Mouse (Mus musculus) c-Kit-positive CD71-positive TER-119-positive erythroid progenitor cells, embryonic 14.5 days (primary cell): ENCODE measurements at regions not wholly inside any gene's neighbourhood (a gene's known extent, or its start where the extent isn't known, plus 50 kb on each side); places are given as distances from the start of the nearest gene placed in this dataset.

ENCODE experiments used
- DNase-seq: peaks from one replicate; pipeline ENCODE4 v3.0.0-alpha.2; 2013; ENCODE audit warnings: low spot score

DNA sequence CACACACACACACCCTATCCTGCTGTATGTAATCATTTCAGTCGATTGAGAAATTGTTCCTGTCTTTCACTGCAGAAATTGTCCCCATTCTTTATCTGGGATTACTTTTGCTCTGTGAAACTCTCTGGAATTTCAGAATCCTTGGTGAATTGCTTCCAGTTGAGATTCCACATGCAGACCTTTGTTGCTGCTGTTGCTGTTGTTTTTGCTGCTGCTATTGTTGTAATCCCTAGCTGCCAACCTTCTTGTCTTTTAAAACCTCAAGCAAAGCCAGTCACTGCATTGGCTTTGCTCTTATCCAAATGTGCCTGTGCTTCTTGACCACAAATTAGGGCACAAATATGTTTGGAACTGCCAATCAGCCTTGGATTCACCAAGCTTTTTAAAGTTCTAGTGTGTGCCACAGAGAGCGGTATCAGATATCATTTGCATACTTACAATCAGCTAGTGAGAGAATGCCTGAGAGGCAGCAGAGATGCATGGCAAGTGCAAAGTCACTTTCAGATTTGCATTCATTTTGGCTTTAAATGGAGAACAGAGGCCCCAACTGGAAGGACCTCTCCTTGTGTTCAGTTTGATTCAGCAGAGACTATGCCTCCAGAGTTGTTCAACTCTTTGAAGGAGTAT, 1187.0 kb upstream of the Map3k7 start:
- DNase-seq: no peak

GRCm38 (mm10) chr4:30781649-30782048, 1182.2 kb upstream of the Map3k7 start:
- no peak for DNase-seq

- DNase-seq: no peak
Measured at GRCm38 (mm10) chr4:30789976-30790657, 1173.8 kb upstream of the Map3k7 start.

- no peak for DNase-seq
Measured at GRCm38 (mm10) chr4:30809798-30810197, 1154.1 kb upstream of the Map3k7 start.

DNA sequence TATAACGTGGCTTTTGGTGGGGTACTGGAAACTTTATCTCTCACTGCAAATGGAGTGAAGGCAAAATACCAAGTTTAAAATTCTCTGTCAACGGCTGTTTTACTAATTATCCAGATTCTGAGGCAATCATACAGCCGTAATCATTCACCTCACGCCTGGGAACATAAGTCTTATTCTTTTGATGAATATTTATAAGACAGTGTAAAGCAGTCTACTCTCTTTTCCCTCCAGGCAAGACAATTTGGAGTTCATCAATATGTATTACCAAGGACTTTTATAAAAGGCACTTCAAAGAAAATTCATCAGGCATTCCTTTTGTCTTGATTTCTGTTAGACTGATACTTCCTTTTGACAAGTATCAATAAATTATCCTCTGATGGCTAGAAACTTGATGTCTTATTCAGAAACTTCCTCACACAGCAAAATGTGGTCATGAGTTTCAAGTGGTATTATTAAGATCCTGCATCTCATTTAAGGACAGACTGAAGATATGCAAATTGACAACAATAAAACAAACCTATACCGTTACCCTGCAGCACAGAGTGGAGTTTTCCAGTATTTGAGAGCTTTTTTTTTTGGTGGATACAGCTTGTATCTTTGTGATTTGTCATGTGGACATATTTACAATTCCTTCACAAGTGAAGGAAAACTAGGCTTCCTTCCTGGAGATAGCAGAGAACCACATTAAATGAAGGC, 1108.4 kb upstream of the Map3k7 start:
- DNase-seq: no peak

DNA sequence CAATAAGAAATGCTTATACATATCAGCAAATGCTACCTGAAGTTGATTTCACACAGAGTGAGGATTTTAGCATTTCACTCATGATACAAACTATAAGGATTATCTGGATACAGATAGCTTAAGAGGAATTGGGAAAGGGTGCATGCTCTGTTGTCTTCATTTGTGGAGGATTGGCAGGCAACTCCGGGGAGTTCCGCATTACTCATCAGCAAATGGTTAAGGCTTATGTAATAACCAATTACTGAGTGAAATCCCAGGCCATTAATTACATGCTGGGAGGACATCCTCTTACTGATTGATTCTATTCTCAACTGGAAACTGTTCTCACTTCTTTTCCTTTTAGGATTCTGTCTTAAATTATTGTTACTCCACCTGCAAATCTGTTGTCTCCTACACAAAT, 1058.9 kb upstream of the Map3k7 start:
- DNase-seq: no peak

DNA sequence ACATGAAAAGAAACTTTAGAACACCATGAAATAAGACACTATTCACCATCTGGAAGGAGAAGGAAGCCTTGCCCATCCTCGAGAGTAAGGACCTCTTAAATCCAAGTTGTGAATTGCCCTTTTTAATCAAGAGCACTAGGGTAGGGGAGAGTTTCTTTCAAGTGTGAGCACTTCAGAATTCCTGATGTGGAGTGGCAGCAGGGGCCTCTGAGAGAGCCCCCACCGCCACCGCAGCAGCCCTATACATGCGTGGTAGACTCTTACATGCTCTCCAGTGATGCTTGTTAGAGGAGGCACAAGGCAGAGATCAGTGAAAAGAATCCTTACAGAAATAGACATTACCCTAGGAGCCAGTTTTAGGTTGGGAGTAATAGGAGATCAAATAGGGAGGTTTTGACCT, 1041.0 kb upstream of the Map3k7 start:
- no peak for DNase-seq

DNA sequence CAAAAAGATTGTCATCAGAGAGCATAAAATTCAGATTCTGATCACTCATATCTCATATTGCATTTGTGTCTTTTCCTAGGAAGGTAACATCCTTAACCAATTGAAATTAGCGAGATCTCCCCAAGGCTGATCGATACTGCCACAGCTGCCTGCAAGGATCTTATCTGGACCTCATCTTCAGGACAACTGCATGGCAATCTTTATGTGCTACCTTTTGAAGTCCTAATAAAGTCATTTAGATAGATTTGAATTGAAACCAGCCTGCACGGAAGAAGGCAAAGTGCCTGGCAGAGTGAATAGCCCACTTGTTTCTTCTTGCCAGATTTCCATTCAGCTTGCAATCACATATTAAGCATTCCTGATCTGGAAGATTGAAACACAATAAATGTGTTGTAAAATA, 1031.5 kb upstream of the Map3k7 start:
- no peak for DNase-seq

GRCm38 (mm10) chr4:30933030-30933987, 1030.6 kb upstream of the Map3k7 start:
- no peak for DNase-seq

- DNase-seq: no peak
Measured at GRCm38 (mm10) chr4:30983611-30984010, 980.3 kb upstream of the Map3k7 start.

- no peak for DNase-seq
Measured at GRCm38 (mm10) chr4:31012006-31012405, 951.9 kb upstream of the Map3k7 start.

GRCm38 (mm10) chr4:31052077-31052677, 911.7 kb upstream of the Map3k7 start:
- DNase-seq: no peak

GRCm38 (mm10) chr4:31076236-31076635, 887.7 kb upstream of the Map3k7 start:
- DNase-seq: no peak

GRCm38 (mm10) chr4:31121586-31121985, 842.3 kb upstream of the Map3k7 start:
- no peak for DNase-seq

GRCm38 (mm10) chr4:31143166-31143565, 820.7 kb upstream of the Map3k7 start:
- no peak for DNase-seq

DNA sequence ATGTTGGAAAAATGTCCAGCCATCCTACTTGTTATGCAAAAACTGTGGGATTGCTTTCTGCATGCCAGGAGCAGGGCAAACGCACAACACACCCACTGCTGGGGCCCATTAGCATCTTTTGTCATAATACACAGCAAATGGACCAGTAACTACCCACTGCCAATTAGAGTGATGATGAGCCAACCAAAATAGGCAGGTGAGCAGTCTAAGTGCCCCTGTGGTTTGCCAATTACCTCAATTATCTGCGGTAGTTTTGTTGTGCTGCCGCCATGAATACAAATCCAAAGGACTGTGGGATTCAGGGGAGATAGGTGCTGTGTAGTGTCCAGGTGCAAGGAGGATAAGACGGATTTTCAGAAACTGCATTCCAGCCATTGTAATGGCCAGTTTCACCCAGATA, 796.5 kb upstream of the Map3k7 start:
- no peak for DNase-seq

- no peak for DNase-seq
Measured at GRCm38 (mm10) chr4:31168357-31168756, 795.5 kb upstream of the Map3k7 start.

GRCm38 (mm10) chr4:31171190-31171589, 792.7 kb upstream of the Map3k7 start:
- no peak for DNase-seq

DNA sequence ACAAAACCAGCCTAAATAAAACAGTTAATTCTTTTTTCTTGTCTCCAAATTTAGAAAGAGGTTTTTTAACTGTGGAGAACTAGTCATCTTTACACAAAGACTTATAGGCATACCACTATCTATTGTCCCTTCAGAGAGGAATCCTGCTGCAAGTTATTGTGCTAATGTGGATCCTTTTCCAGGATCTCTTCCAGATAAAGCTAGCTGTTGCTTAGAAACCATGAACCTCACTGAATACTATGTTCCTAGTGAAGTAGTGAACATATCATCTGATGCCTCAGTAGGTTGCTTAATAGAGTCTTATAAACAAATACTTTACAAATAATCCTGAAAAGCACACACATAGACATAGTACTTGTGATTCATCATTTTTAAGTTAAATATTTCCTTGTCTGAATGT, 766.0 kb upstream of the Map3k7 start:
- no peak for DNase-seq

DNA sequence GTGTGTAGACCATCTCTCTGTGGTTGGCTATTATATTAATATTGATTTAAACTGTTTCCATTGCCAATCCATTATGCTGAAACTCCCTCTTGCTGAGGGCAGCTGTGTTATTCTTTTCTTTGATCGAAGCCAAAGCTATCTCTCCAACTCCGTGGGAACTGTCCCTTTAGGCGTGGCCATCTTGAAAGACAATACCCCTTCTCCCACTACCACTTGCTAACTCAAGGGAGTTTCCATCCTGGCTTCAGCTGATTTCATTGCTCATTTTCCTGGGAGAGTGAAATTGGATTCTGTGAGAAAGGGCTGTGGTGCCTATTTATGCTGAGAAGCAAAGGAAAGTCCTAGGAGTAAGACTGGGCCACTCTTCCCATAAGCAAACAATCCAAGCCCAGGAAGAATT, 760.6 kb upstream of the Map3k7 start:
- DNase-seq: no peak

GRCm38 (mm10) chr4:31205332-31205970, 758.4 kb upstream of the Map3k7 start:
- no peak for DNase-seq
